Mouse (Mus musculus) mature B cell (primary cell): ENCODE measurements around the gene Magix.

Experiments
- in situ Hi-C: fragments of 300-500 bp; cut with MboI; formaldehyde crosslinking; loops from 2 replicates; pipeline ENCODE4 v1.14.3; 2019

Gene Magix

GRCm38 (mm10) chrX:7632560-7632959 is 48.5 kb downstream of the Magix start:
- in situ Hi-C loops = no loop called here
